Mouse (Mus musculus) neural tube, embryonic 13.5 days (tissue): ENCODE data around the gene Gm21961. TPM values are rescaled to one million over a fixed set of nuclear protein-coding genes. Genes with fewer than 3 reads are reported as not detected.
"Not testable (repeated sequence)": the region's sequence is repeated elsewhere in the genome, so short reads cannot be mapped to it uniquely, and the experiment has no call there.

Experiments
- ATAC-seq: fragments of 200-750 bp; cut with Nextera tagmentation; 2 replicates; pipeline ENCODE4 v1.8.0; 2017; ENCODE audit warnings: low read depth, mild to moderate bottlenecking, moderate TSS enrichment, moderate library complexity
- H3K27ac ChIP-seq: fragments of 300-500 bp; sonication (generic); replicated peaks from 2 replicates; pipeline ENCODE4 v1.5.1; 2015; ENCODE audit warnings: moderate library complexity, mild to moderate bottlenecking, inconsistent platforms
- H3K27me3 ChIP-seq: fragments of 300-500 bp; sonication (generic); 2 replicates; pipeline ENCODE4 v1.6.1; 2015; ENCODE audit warnings: mild to moderate bottlenecking, inconsistent platforms
- H3K36me3 ChIP-seq: fragments of 300-500 bp; sonication (generic); 2 replicates; pipeline ENCODE4 v1.6.1; 2015; ENCODE audit warnings: mild to moderate bottlenecking, inconsistent platforms
- H3K4me1 ChIP-seq: fragments of 300-500 bp; sonication (generic); replicated peaks from 2 replicates; pipeline ENCODE4 v1.6.1; 2015; ENCODE audit warnings: inconsistent platforms
- H3K4me2 ChIP-seq: fragments of 300-500 bp; sonication (generic); 2 replicates; pipeline ENCODE4 v1.6.1; 2015; ENCODE audit warnings: inconsistent platforms, mild to moderate bottlenecking, moderate library complexity
- H3K4me3 ChIP-seq: fragments of 300-500 bp; sonication (generic); 2 replicates; pipeline ENCODE4 v1.5.1; 2015; ENCODE audit warnings: mild to moderate bottlenecking, inconsistent platforms
- H3K9ac ChIP-seq: fragments of 300-500 bp; sonication (generic); 2 replicates; pipeline ENCODE4 v1.6.1; 2015; ENCODE audit warnings: moderate library complexity, mild to moderate bottlenecking, inconsistent platforms
- H3K9me3 ChIP-seq: fragments of 300-500 bp; sonication (generic); 2 replicates; pipeline ENCODE4 v1.6.1; 2016; ENCODE audit warnings: inconsistent platforms
- WGBS: fragments of 180-500 bp; shearing (Covaris S2); methylation state at CpG from one replicate; pipeline ENCODE4 v1.1.7; 2015; 5-methylcytosine and 5-hydroxymethylcytosine counted together
- polyA plus RNA-seq: library from polyadenylated mRNA; unstranded; fragments of >200 nt; fragmentation: Nextera tagmentation; extraction: Ambion mirVana; gene quantifications from 2 replicates; pipeline ENCODE4 v1.2.1, GENCODE M21; 2015

Gene Gm21961
- not detected in 2 replicates for polyA plus RNA-seq

GRCm38 (mm10) chr15:65014804-65015203 is at the start of gene Gm21961:
Gene Gm21961, minus strand, starts transcription at chr15:65014904.
- 85% methylated on average over 5 of the region's 5 CpGs for WGBS
- no peaks in the 10 kb centered on the region for H3K9me3 ChIP-seq
- no peak within 1 kb of the TSS for H3K9ac ChIP-seq
- no peaks in the 10 kb centered on the region for H3K27me3 ChIP-seq
- H3K4me3 ChIP-seq: no peak within 1 kb of the TSS
- no peaks in the 10 kb centered on the region for H3K4me1 ChIP-seq
- ATAC-seq: no peak
- no peaks in the 10 kb centered on the region for H3K36me3 ChIP-seq
- H3K4me2 ChIP-seq: no peak within 1 kb of the TSS
- H3K27ac ChIP-seq: no peak within 1 kb of the TSS

DNA sequence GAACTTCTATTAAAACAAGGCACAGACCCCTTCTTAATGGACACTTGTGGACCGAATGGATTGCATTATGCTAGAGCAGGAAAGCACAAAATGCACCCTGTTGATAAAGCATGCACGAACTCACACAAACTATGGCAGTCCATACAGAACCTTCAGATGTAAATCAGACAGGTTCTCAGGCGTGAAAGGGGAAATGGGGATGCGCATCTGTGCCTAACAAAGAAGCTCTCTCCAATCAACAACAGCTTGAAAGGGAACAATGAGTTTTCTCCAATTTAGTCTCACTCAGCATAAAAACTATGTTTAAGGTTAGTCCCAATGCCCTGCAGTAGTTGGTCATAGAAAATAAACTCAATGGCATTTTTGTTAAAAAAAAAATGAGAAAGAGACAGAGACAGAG is 27.3 kb upstream of the Gm21961 start:
- Histone ChIP-seq H3K4me3 (no peak overlapping the region), H3K4me1 (no peaks in the 10 kb centered on the region; the same call in 1 of the 2 replicates), H3K27me3 (no peaks in the 10 kb centered on the region), H3K4me2 (no peak overlapping the region), H3K36me3 (no peaks in the 10 kb centered on the region), H3K9ac (no peak overlapping the region), H3K27ac (no peak overlapping the region), H3K9me3 (no peaks in the 10 kb centered on the region)
- ATAC-seq: no peak
- WGBS: 23% methylated on average over 4 of the region's 4 CpGs

DNA sequence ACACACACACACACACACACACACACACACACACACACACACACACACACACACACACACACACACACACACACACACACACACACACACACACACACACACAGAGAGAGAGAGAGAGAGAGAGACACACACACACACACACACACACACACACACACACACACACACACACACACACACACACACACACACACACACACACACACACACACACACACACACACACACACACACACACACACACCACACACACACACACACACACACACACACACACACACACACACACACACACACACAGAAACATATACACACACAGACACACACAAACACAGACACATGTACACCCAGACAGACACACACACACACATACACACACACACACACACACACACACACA is 24.5 kb upstream of the Gm21961 start:
- not testable (repeated sequence) for H3K4me3 ChIP-seq, H3K4me2 ChIP-seq, H3K9me3 ChIP-seq, H3K27ac ChIP-seq, H3K36me3 ChIP-seq, H3K9ac ChIP-seq, H3K4me1 ChIP-seq, ATAC-seq, H3K27me3 ChIP-seq

GRCm38 (mm10) chr15:65017971-65018370 is 3.3 kb upstream of the Gm21961 start:
- WGBS: 88% methylated on average over 1 of the region's 1 CpGs
- Histone ChIP-seq H3K36me3 (no peaks in the 10 kb centered on the region), H3K4me1 (no peaks in the 10 kb centered on the region), H3K9ac (no peak overlapping the region), H3K27ac (no peak overlapping the region), H3K9me3 (no peaks in the 10 kb centered on the region), H3K4me3 (no peak overlapping the region), H3K4me2 (no peak overlapping the region), H3K27me3 (no peaks in the 10 kb centered on the region)
- ATAC-seq: no peak

DNA sequence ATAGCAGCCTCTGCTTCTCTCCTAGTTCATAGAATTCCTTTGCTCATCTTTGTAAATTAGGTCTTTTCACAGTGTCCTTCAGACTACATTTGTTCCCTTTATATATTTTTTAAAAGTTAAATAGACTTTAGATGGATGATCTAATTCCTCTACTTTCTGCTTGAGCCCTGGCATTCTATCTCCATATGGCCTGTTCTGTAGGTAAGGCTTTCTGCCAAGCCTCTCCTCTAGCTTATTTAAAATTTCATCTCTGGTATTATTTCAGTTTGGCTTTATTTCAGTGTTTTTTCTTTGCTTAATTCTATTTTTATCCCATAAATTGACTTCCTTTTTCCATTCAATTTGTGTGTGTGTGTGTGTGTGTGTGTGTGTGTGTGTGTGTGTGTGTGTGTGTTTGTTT is 8.5 kb downstream of the Gm21961 start:
- ATAC-seq: no peak
- Histone ChIP-seq H3K27ac (no peak overlapping the region), H3K36me3 (no peaks in the 10 kb centered on the region), H3K4me2 (no peak overlapping the region), H3K9me3 (no peaks in the 10 kb centered on the region), H3K4me3 (no peak overlapping the region), H3K27me3 (no peaks in the 10 kb centered on the region), H3K4me1 (no peaks in the 10 kb centered on the region), H3K9ac (no peak overlapping the region)

GRCm38 (mm10) chr15:64994498-64994897 is 20.2 kb downstream of the Gm21961 start:
- no peak overlapping the region for H3K4me2 ChIP-seq

DNA sequence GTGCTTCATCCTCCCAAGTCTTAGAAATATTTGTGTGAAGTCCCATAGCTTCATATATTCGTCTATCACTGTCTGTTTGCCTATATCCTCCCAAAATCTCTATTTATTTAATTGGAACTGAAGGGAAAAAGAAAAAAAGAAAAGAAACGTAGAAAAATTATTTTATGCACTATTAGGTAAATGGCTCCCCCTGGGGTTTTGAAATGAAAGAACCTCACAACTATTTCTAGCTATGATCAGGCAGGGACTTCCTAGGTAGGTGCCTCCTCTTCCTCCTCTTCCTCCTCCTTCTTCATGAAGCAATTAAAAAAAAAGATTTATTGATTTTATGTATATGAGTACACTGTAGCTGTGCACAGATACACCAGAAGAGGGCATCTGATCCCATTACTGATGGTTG is 34.7 kb downstream of the Gm21961 start:
- Histone ChIP-seq H3K36me3 (no peaks in the 10 kb centered on the region), H3K27me3 (no peaks in the 10 kb centered on the region), H3K27ac (no peak overlapping the region), H3K4me3 (no peak overlapping the region), H3K4me2 (no peak overlapping the region), H3K9me3 (no peaks in the 10 kb centered on the region), H3K4me1 (no peaks in the 10 kb centered on the region), H3K9ac (no peak overlapping the region)
- 75% methylated on average over 2 of the region's 2 CpGs for WGBS
- no peak for ATAC-seq

More at GRCm38 (mm10) chr15:64994498-64994897, 20.2 kb downstream of the Gm21961 start:
- Histone ChIP-seq H3K27me3 (no peaks in the 10 kb centered on the region), H3K27ac (no peak overlapping the region), H3K36me3 (no peaks in the 10 kb centered on the region), H3K4me1 (no peaks in the 10 kb centered on the region), H3K9ac (no peak overlapping the region), H3K4me3 (no peak overlapping the region), H3K9me3 (no peaks in the 10 kb centered on the region)
- 87% methylated on average over 4 of the region's 4 CpGs for WGBS
- ATAC-seq: no peak

DNA sequence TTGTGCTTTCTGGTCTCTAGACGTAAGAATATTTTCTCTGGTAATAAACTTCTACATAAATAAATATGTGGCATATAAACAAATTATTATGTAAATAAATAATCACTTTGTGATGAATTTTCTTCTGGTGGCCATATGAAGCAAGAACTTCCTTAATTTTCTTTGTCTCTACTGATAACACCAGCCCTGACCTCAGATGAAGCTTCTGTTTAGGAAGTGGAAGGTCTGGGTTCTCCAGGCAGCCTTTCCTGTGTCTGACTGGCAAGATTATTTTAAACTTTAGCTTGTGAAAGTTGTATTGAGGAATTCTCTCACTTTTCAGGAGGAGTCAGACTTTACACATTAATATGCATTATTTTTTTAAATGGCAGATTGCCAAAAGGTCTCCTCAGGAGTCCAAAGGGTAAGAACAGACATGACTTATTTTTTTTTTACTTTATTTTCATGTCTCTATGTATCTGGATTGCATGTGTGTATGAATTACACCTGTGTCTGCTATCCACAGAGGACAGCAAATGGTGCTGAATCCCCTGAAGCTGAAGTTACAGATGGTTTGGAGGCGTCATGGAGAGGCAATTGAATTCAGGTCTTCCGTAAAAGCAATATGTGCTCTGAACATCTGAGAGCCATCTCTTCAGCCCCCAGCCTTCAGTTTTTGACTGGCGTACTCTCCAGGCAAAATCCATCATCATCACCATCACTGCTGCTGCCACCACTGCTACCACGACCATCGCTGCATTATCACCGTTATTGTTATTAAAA is 38.5 kb downstream of the Gm21961 start:
- WGBS: 87% methylated on average over 7 of the region's 7 CpGs
- ATAC-seq: no peak
- no peaks in the 10 kb centered on the region for H3K27me3 ChIP-seq
- no peak overlapping the region for H3K27ac ChIP-seq
- H3K4me1 ChIP-seq: no peaks in the 10 kb centered on the region
- no peak overlapping the region for H3K9ac ChIP-seq
- no peaks in the 10 kb centered on the region for H3K36me3 ChIP-seq
- H3K4me3 ChIP-seq: no peak overlapping the region
- H3K9me3 ChIP-seq: no peaks in the 10 kb centered on the region
- no peak overlapping the region for H3K4me2 ChIP-seq

Other genes with a start within 250 kb of the Gm21961 start
- gene Gm21798, start 197.2 kb downstream of the Gm21961 start, polyA plus RNA-seq: not detected in 2 replicates